20 mouse cellular contexts compared by ENCODE assay signal in genomic region chr1:128746461-128747009, GRCm38 (mm10).
DNase-seq lines count a peak whose midpoint lies in the region; ATAC-seq and TF ChIP-seq lines count a peak whose summit lies in the region.
"Had no signal": no experiment of that assay in that cellular context is flagged by ENCODE, and none has a peak within 500 bp of the region (broad histone marks: within the 10 kb centered on the region; RNA-seq: fewer than 3 reads in every experiment).

No protein-coding gene starts in this region.

- no peak overlapping the region for H3K4me3 ChIP-seq in liver, postnatal 0 days (ENCODE audit: low read depth, low read length)
- no peak overlapping the region for H3K4me3 ChIP-seq in liver, embryonic 11.5 days (ENCODE audit: low read depth, low read length)
- no peak overlapping the region for H3K4me3 ChIP-seq in stomach, postnatal 0 days (ENCODE audit: low read depth, low read length)
- no peak overlapping the region for H3K4me3 ChIP-seq in hindbrain, embryonic 10.5 days
- H3K4me3 ChIP-seq: embryonic facial prominence, embryonic 12.5 days; gastrocnemius, adult 2 months; heart, adult 2 months; heart, embryonic 15.5 days; hindbrain, embryonic 12.5 days; layer of hippocampus, adult 2 months; left cerebral cortex, adult 2 months; liver, embryonic 15.5 days had no signal

- no peak for TF ChIP-seq EP300 in liver, postnatal 0 days (IDR thresholded peaks at IDR 0.05; ENCODE audit: low read depth)
- TF ChIP-seq EP300 in stomach, postnatal 0 days (optimal IDR thresholded peaks at IDR 0.05) = no peak

- no peak for ATAC-seq in liver, postnatal 0 days
- ATAC-seq in liver, embryonic 11.5 days (replicated peaks; ENCODE audit: low FRiP score) = no peak
- no peak for ATAC-seq in stomach, postnatal 0 days (ENCODE audit: low FRiP score, low TSS enrichment)
- ATAC-seq: forebrain, postnatal 0 days; Patski had no signal

- H3K9me3 ChIP-seq in liver, postnatal 0 days (ENCODE audit: low read length) = no peaks in the 10 kb centered on the region
- H3K9me3 ChIP-seq in liver, embryonic 11.5 days (ENCODE audit: control insufficient read depth, low read length) = no peaks in the 10 kb centered on the region
- H3K9me3 ChIP-seq in stomach, postnatal 0 days (ENCODE audit: control insufficient read depth, low read length) = no peaks in the 10 kb centered on the region
- no peaks in the 10 kb centered on the region for H3K9me3 ChIP-seq in hindbrain, embryonic 10.5 days
- H3K9me3 ChIP-seq: embryonic facial prominence, embryonic 12.5 days; heart, embryonic 15.5 days; hindbrain, embryonic 12.5 days; liver, embryonic 15.5 days had no signal

- no peaks in the 10 kb centered on the region for H3K4me1 ChIP-seq in liver, postnatal 0 days (ENCODE audit: insufficient read depth)
- H3K4me1 ChIP-seq in liver, embryonic 11.5 days (replicated peaks; ENCODE audit: control insufficient read depth, insufficient read depth, low read length) = no peaks in the 10 kb centered on the region
- H3K4me1 ChIP-seq in stomach, postnatal 0 days (replicated peaks; ENCODE audit: control insufficient read depth, insufficient read depth) = no peaks in the 10 kb centered on the region
- H3K4me1 ChIP-seq in hindbrain, embryonic 10.5 days (replicated peaks) = peaks cover 15% of the 10 kb centered on the region
- H3K4me1 ChIP-seq: embryonic facial prominence, embryonic 12.5 days; heart, embryonic 15.5 days; hindbrain, embryonic 12.5 days; liver, embryonic 15.5 days had no signal

- H3K9ac ChIP-seq in liver, postnatal 0 days (replicated peaks) = no peak overlapping the region
- H3K9ac ChIP-seq in liver, embryonic 11.5 days (ENCODE audit: low read depth, low read length) = no peak overlapping the region
- no peak overlapping the region for H3K9ac ChIP-seq in stomach, postnatal 0 days (ENCODE audit: low read length)
- H3K9ac ChIP-seq: embryonic facial prominence, embryonic 12.5 days; forebrain, postnatal 0 days; heart, embryonic 15.5 days; hindbrain, embryonic 12.5 days; liver, embryonic 15.5 days had no signal

- H3K27me3 ChIP-seq in liver, postnatal 0 days (ENCODE audit: insufficient read depth, low read length) = no peaks in the 10 kb centered on the region
- H3K27me3 ChIP-seq in liver, embryonic 11.5 days (replicated peaks; ENCODE audit: control insufficient read depth, insufficient read depth, low read length) = no peaks in the 10 kb centered on the region
- H3K27me3 ChIP-seq in stomach, postnatal 0 days (ENCODE audit: control insufficient read depth, insufficient read depth, low read length) = no peaks in the 10 kb centered on the region
- no peaks in the 10 kb centered on the region for H3K27me3 ChIP-seq in hindbrain, embryonic 10.5 days (ENCODE audit: insufficient read depth, poor library complexity, severe bottlenecking)
- H3K27me3 ChIP-seq: embryonic facial prominence, embryonic 12.5 days; heart, embryonic 15.5 days; hindbrain, embryonic 12.5 days; liver, embryonic 15.5 days; Patski had no signal

- 33% methylated on average over 3 of the region's 3 CpGs for WGBS in liver, postnatal 0 days (ENCODE audit: insufficient replicate concordance)
- 54% methylated on average over 3 of the region's 3 CpGs for WGBS in liver, embryonic 11.5 days
- 62% methylated on average over 3 of the region's 3 CpGs for whole genome bisulfite sequencing in stomach, postnatal 0 days
- WGBS in hindbrain, embryonic 10.5 days = 62% methylated on average over 3 of the region's 3 CpGs

- no peaks in the 10 kb centered on the region for H3K36me3 ChIP-seq in liver, postnatal 0 days (replicated peaks; ENCODE audit: insufficient read depth, low read length)
- H3K36me3 ChIP-seq in liver, embryonic 11.5 days (ENCODE audit: control insufficient read depth, insufficient read depth, low read length) = no peaks in the 10 kb centered on the region
- no peaks in the 10 kb centered on the region for H3K36me3 ChIP-seq in stomach, postnatal 0 days (ENCODE audit: control insufficient read depth, insufficient read depth, low read length)
- no peaks in the 10 kb centered on the region for H3K36me3 ChIP-seq in hindbrain, embryonic 10.5 days
- H3K36me3 ChIP-seq: embryonic facial prominence, embryonic 12.5 days; heart, embryonic 15.5 days; hindbrain, embryonic 12.5 days; liver, embryonic 15.5 days had no signal

- 0 out of 2 replicates have a peak, but pooled peaks have one; percentile 34 for TF ChIP-seq CTCF in liver, postnatal 0 days (IDR thresholded peaks at IDR 0.05; ENCODE audit: low read depth)
- peak; percentile 15; the same call in 1 of the 2 replicates for TF ChIP-seq CTCF in stomach, postnatal 0 days (IDR thresholded peaks at IDR 0.05; ENCODE audit: low read depth)

- no peak for DNase-seq in liver, postnatal 0 days
- no peak for DNase-seq in liver, embryonic 11.5 days (ENCODE audit: low spot score)
- peak; percentile 46 for DNase-seq in ES-CJ7 (ENCODE audit: low read depth, low spot score)
- DNase-seq in brain, adult 2 months (ENCODE audit: low read depth, low spot score) = peak; percentile 25
- no peak for DNase-seq in stomach, postnatal 0 days (ENCODE audit: low spot score)
- no peak for DNase-seq in layer of hippocampus, adult 9-11 months
- DNase-seq in hindbrain, embryonic 10.5 days (ENCODE audit: low spot score) = no peak
- DNase-seq: cerebellum, adult 8-10 months; forebrain, postnatal 0 days; gastrocnemius, adult 2 months; heart, adult 2 months; lung, postnatal 36 days; midbrain, embryonic 14.5 days had no signal

- H3K27ac ChIP-seq in liver, postnatal 0 days (ENCODE audit: low read depth) = no peak overlapping the region
- no peak overlapping the region for H3K27ac ChIP-seq in liver, embryonic 11.5 days (ENCODE audit: low read depth, low read length)
- no peak overlapping the region for H3K27ac ChIP-seq in stomach, postnatal 0 days (replicated peaks)
- no peak overlapping the region for H3K27ac ChIP-seq in hindbrain, embryonic 10.5 days
- H3K27ac ChIP-seq: embryonic facial prominence, embryonic 12.5 days; gastrocnemius, adult 2 months; heart, adult 2 months; heart, embryonic 15.5 days; hindbrain, embryonic 12.5 days; layer of hippocampus, adult 2 months; left cerebral cortex, adult 2 months; liver, embryonic 15.5 days had no signal

- no peak overlapping the region for H3K4me2 ChIP-seq in liver, postnatal 0 days (ENCODE audit: low read depth, low read length)
- H3K4me2 ChIP-seq in liver, embryonic 11.5 days = no peak overlapping the region
- H3K4me2 ChIP-seq in stomach, postnatal 0 days (replicated peaks; ENCODE audit: low read depth) = no peak overlapping the region
- H3K4me2 ChIP-seq: embryonic facial prominence, embryonic 12.5 days; heart, embryonic 15.5 days; hindbrain, embryonic 12.5 days; liver, embryonic 15.5 days had no signal

Comparison
In these comparisons a context has a peak if more than half of its experiments do, and no peak if none do; other contexts are left out.
1. DNase-seq: peak in ES-CJ7 (single experiment) and brain, adult 2 months (single experiment); none in liver, postnatal 0 days (single experiment), liver, embryonic 11.5 days (single experiment), stomach, postnatal 0 days (single experiment), layer of hippocampus, adult 9-11 months (single experiment) and hindbrain, embryonic 10.5 days (single experiment).